Mouse (Mus musculus): ENCODE measurements around the gene Anapc2. TPM values are rescaled to one million over a fixed set of nuclear protein-coding genes. Genes with fewer than 3 reads are reported as not detected.

Anapc2 gene
- polyA plus RNA-seq, 1 experiment from 2014 or later, result 114 TPM

- Histone ChIP-seq H3K27me3 (ENCODE audit: control insufficient read depth, insufficient read depth, low read length) (peaks cover 52% of the 10 kb centered on the region), H3K4me3 (replicated peaks; ENCODE audit: low read length) (peak overlapping the region; percentile 34), H3K9me3 (ENCODE audit: control insufficient read depth, low read length) (no peaks in the 10 kb centered on the region), H3K4me2 (replicated peaks) (peak overlapping the region; percentile 59), H3K4me1 (replicated peaks; ENCODE audit: control insufficient read depth, insufficient read depth, low read length) (peaks cover 7% of the 10 kb centered on the region), H3K9ac (peak overlapping the region; percentile 55), H3K27ac (peak overlapping the region; percentile 11), H3K36me3 (replicated peaks; ENCODE audit: control insufficient read depth, insufficient read depth) (peaks cover 43% of the 10 kb centered on the region)
- 3% methylated on average over 45 of the region's 45 CpGs for WGBS
- ATAC-seq (ENCODE audit: low FRiP score) (peak; percentile 89), DNase-seq (ENCODE audit: low spot score) (peak; percentile 63)
Measured at GRCm38 (mm10) chr2:25304657-25305541, 32.6 kb downstream of the Anapc2 start.

- Histone ChIP-seq H3K27me3 (ENCODE audit: control insufficient read depth, insufficient read depth, low read length) (peaks cover 60% of the 10 kb centered on the region), H3K9ac (peak overlapping the region; percentile 55), H3K4me3 (replicated peaks; ENCODE audit: low read length) (peak overlapping the region; percentile 34), H3K9me3 (ENCODE audit: control insufficient read depth, low read length) (no peaks in the 10 kb centered on the region), H3K27ac (peak overlapping the region; percentile 11; the same call in 1 of the 2 replicates), H3K4me1 (replicated peaks; ENCODE audit: control insufficient read depth, insufficient read depth, low read length) (peaks cover 7% of the 10 kb centered on the region), H3K4me2 (replicated peaks) (peak overlapping the region; percentile 59), H3K36me3 (replicated peaks; ENCODE audit: control insufficient read depth, insufficient read depth) (peaks cover 51% of the 10 kb centered on the region)
- ATAC-seq (ENCODE audit: low FRiP score), result 0 out of 2 replicates have a peak, but pooled peaks have one; percentile 7
- 56% methylated on average over 14 of the region's 14 CpGs for WGBS
- DNase-seq (ENCODE audit: low spot score), result no peak
Measured at GRCm38 (mm10) chr2:25305587-25306359, 33.5 kb downstream of the Anapc2 start.

DNA sequence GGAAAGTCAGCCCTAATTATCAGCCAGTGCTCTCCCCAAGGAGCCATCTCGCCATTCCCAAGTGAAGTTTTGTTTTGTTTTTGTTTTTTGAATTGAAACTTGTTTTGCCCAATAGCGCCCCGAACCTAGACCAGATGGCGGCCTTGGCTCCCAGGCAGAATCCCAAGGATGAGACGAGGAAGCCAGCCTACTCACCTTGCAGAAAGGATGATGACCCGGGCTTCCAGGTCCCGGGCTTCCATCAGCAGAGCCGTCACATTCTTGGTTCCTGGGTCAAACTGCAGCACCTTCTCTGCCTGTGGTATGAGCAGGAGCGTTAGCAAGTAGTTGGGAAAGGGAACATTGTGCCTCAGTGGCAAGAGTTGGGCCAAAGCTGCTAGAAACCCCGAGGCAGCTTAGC lies 37.9 kb downstream of the Anapc2 start:
- Histone ChIP-seq H3K36me3 (replicated peaks; ENCODE audit: control insufficient read depth, insufficient read depth) (peaks cover 71% of the 10 kb centered on the region), H3K4me3 (replicated peaks; ENCODE audit: low read length) (no peak overlapping the region), H3K27ac (no peak overlapping the region), H3K27me3 (ENCODE audit: control insufficient read depth, insufficient read depth, low read length) (peaks cover 97% of the 10 kb centered on the region), H3K4me1 (replicated peaks; ENCODE audit: control insufficient read depth, insufficient read depth, low read length) (peaks cover 5% of the 10 kb centered on the region), H3K4me2 (replicated peaks) (no peak overlapping the region), H3K9me3 (ENCODE audit: control insufficient read depth, low read length) (no peaks in the 10 kb centered on the region), H3K9ac (no peak overlapping the region)
- DNase-seq (ENCODE audit: low spot score) (no peak), ATAC-seq (ENCODE audit: low FRiP score) (no peak)
- WGBS, result 57% methylated on average over 10 of the region's 10 CpGs

GRCm38 (mm10) chr2:25310969-25311368 lies 38.7 kb downstream of the Anapc2 start:
- ATAC-seq (ENCODE audit: low FRiP score) (no peak), DNase-seq (ENCODE audit: low spot score) (no peak)
- H3K4me2 ChIP-seq (replicated peaks), result no peak overlapping the region
- no peaks in the 10 kb centered on the region for H3K9me3 ChIP-seq (ENCODE audit: control insufficient read depth, low read length)
- peaks cover 97% of the 10 kb centered on the region for H3K27me3 ChIP-seq (ENCODE audit: control insufficient read depth, insufficient read depth, low read length)
- H3K4me3 ChIP-seq (replicated peaks; ENCODE audit: low read length), result no peak overlapping the region
- peaks cover 71% of the 10 kb centered on the region for H3K36me3 ChIP-seq (replicated peaks; ENCODE audit: control insufficient read depth, insufficient read depth)
- H3K9ac ChIP-seq, result no peak overlapping the region
- no peaks in the 10 kb centered on the region for H3K4me1 ChIP-seq (replicated peaks; ENCODE audit: control insufficient read depth, insufficient read depth, low read length)
- no peak overlapping the region for H3K27ac ChIP-seq
- 4% methylated on average over 22 of the region's 22 CpGs for WGBS

DNA sequence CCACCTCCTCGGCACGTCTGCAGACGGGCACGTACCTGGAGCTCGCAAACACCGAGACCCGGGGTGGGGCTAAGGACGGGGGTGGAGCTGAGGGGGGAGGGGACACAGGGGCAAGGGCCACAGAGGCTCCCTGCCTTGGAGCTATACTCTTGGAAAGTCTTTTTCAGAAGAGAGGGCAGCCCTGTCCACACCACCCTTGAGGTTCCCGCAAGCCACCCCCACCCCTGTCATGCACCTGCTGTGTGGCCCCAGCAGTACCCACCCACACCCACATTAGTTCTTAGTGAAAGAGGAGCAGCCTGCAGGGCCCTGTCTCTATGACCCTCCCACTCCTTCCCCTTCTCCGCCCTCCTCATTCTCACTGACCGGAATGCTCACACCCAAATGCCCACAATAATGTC lies 39.2 kb downstream of the Anapc2 start:
- peaks cover 92% of the 10 kb centered on the region for H3K27me3 ChIP-seq (ENCODE audit: control insufficient read depth, insufficient read depth, low read length)
- peaks cover 71% of the 10 kb centered on the region for H3K36me3 ChIP-seq (replicated peaks; ENCODE audit: control insufficient read depth, insufficient read depth)
- 10% methylated on average over 11 of the region's 11 CpGs for WGBS
- no peak overlapping the region for H3K27ac ChIP-seq
- DNase-seq (ENCODE audit: low spot score) (no peak), ATAC-seq (ENCODE audit: low FRiP score) (no peak)
- H3K9me3 ChIP-seq (ENCODE audit: control insufficient read depth, low read length), result no peaks in the 10 kb centered on the region
- H3K9ac ChIP-seq, result no peak overlapping the region
- no peak overlapping the region for H3K4me3 ChIP-seq (replicated peaks; ENCODE audit: low read length)
- H3K4me2 ChIP-seq (replicated peaks), result no peak overlapping the region
- no peaks in the 10 kb centered on the region for H3K4me1 ChIP-seq (replicated peaks; ENCODE audit: control insufficient read depth, insufficient read depth, low read length)

DNA sequence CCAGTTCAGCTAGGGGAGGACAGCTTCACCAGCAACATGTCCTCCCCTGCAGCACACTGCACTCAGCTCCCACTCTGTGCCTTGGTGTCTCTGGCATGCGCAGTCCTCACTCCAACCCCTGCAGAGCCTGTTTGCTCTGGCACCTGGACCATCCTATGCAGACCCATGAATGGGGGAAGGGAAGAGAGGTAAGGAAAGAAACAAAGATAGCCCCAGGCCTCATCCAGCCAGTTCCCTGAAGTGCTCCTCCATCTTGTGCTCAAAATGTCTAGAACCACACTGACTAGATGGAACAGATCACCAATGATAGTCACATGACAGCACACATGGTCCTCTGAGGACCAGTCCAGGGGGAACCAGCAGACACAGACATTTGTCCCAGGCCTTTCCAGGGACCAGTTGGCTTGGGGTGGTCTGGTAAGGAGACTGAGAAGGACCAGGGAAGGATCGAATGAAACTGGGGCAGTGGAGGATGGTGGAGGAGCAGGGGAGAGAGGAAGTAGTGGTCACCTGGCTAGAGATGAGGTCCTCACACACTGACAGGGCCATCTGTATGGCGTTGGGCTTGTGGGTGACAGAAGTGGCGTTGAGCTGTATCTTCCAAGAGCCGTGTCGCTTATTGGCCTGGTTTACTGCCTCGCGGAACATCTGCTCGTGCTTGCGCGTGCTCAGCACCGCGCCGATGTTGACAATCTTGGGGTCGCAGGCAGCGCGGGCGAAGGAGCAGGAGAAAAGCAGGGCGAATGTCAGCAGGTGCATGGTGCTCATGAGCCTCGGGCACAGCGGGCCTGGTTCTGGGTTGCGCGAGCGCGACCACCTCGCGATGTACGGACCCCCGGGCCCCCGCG lies 46.1 kb downstream of the Anapc2 start:
- peak; percentile 48 for DNase-seq (ENCODE audit: low spot score)
- Histone ChIP-seq H3K4me3 (replicated peaks; ENCODE audit: low read length) (peak overlapping the region; percentile 48), H3K4me2 (replicated peaks) (peak overlapping the region; percentile 64), H3K27ac (peak overlapping the region; percentile 84), H3K36me3 (replicated peaks; ENCODE audit: control insufficient read depth, insufficient read depth) (peaks cover 11% of the 10 kb centered on the region), H3K27me3 (ENCODE audit: control insufficient read depth, insufficient read depth, low read length) (peaks cover 59% of the 10 kb centered on the region), H3K4me1 (replicated peaks; ENCODE audit: control insufficient read depth, insufficient read depth, low read length) (0 out of 2 replicates have a peak, but pooled peaks cover 7% of the 10 kb centered on the region), H3K9me3 (ENCODE audit: control insufficient read depth, low read length) (no peaks in the 10 kb centered on the region), H3K9ac (peak overlapping the region; percentile 72)
- 5% methylated on average over 31 of the region's 31 CpGs for WGBS
- ATAC-seq (ENCODE audit: low FRiP score), result peak; percentile 65

DNA sequence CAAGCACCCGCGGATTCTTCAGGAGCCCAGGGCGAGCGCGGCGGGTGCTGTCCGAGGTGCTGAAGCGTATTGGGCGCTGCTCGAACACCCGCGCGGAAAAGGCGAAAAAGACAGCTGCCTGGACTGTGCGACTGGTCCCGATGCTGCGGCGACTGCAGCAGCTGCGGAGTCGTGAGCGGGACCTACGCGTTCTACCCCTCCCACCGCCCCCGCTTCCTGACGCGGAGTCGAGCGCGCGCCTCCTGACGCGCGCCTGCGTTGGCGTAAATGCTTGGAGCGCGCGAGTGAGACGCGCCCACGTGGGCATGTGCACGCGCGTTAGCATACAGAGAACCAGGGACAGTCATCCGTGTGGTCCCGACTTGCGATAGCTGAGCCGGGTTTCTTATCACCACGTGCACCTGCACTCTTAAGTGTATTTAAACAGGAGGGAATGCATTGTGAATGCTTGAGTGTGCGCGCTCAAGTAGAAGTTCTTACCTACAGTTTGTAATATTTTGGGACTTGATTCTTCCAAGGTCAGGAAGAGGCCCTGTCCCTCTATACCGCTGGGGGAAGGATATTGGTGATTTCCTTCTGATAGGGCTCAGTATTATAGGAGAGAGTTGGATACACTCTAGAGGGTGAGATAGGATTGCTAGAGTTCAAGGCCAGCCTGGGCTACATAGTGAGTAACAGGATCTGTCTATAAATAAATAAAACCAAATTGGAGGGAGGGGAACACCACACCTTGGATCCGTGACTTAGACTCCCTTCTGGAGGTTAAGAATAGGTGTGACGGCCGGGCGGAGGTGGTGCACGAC lies 46.9 kb downstream of the Anapc2 start, which contains the start of gene Grin1:
Gene Grin1, minus strand, starts transcription at position 217 of the 803 bp plus-strand sequence.
- peak within 1 kb of the TSS; percentile 72 for H3K9ac ChIP-seq
- peaks cover 50% of the 10 kb centered on the region for H3K27me3 ChIP-seq (ENCODE audit: control insufficient read depth, insufficient read depth, low read length)
- H3K4me2 ChIP-seq (replicated peaks), result peak within 1 kb of the TSS; percentile 64
- 9% methylated on average over 58 of the region's 58 CpGs for WGBS
- no peaks in the 10 kb centered on the region for H3K9me3 ChIP-seq (ENCODE audit: control insufficient read depth, low read length)
- ATAC-seq (ENCODE audit: low FRiP score) (peak; percentile 91), DNase-seq (ENCODE audit: low spot score) (peak; percentile 93)
- peak within 1 kb of the TSS; percentile 84 for H3K27ac ChIP-seq
- H3K4me1 ChIP-seq (replicated peaks; ENCODE audit: control insufficient read depth, insufficient read depth, low read length), result 0 out of 2 replicates have a peak, but pooled peaks cover 7% of the 10 kb centered on the region
- peaks cover 7% of the 10 kb centered on the region for H3K36me3 ChIP-seq (replicated peaks; ENCODE audit: control insufficient read depth, insufficient read depth)
- peak within 1 kb of the TSS; percentile 48 for H3K4me3 ChIP-seq (replicated peaks; ENCODE audit: low read length)

GRCm38 (mm10) chr2:25320084-25320483 lies 47.8 kb downstream of the Anapc2 start:
- ATAC-seq (ENCODE audit: low FRiP score), result no peak
- Histone ChIP-seq H3K27me3 (ENCODE audit: control insufficient read depth, insufficient read depth, low read length) (peaks cover 42% of the 10 kb centered on the region), H3K9me3 (ENCODE audit: control insufficient read depth, low read length) (no peaks in the 10 kb centered on the region), H3K4me2 (replicated peaks) (no peak overlapping the region), H3K9ac (no peak overlapping the region), H3K36me3 (replicated peaks; ENCODE audit: control insufficient read depth, insufficient read depth) (0 out of 2 replicates have a peak, but pooled peaks cover under 1% of the 10 kb centered on the region), H3K27ac (no peak overlapping the region), H3K4me1 (replicated peaks; ENCODE audit: control insufficient read depth, insufficient read depth, low read length) (0 out of 2 replicates have a peak, but pooled peaks cover 7% of the 10 kb centered on the region), H3K4me3 (replicated peaks; ENCODE audit: low read length) (no peak overlapping the region)
- no peak for DNase-seq (ENCODE audit: low spot score)
- WGBS, result 36% methylated on average over 2 of the region's 2 CpGs
